Mouse (Mus musculus) hindbrain, embryonic 13.5 days (tissue): ENCODE data around the gene Sdhb. TPM values are rescaled to one million over a fixed set of nuclear protein-coding genes. Genes with fewer than 3 reads are reported as not detected.
A peak's percentile ranks its signal among the peaks of the same experiment; 100 is the strongest.

Experiments
- ATAC-seq: fragments of 200-750 bp; cut with Nextera tagmentation; 2 replicates; pipeline ENCODE4 v1.8.0; 2017; ENCODE audit warnings: moderate TSS enrichment; ENCODE audit not compliant: low FRiP score
- H3K27ac ChIP-seq: fragments of 300-500 bp; sonication (generic); 2 replicates; pipeline ENCODE4 v1.5.1; 2015; ENCODE audit warnings: inconsistent platforms, mild to moderate bottlenecking, moderate library complexity
- H3K27me3 ChIP-seq: fragments of 300-500 bp; sonication (generic); 2 replicates; pipeline ENCODE4 v1.6.1; 2015; ENCODE audit warnings: mild to moderate bottlenecking, inconsistent platforms
- H3K36me3 ChIP-seq: fragments of 300-500 bp; sonication (generic); 2 replicates; pipeline ENCODE4 v1.6.1; 2015; ENCODE audit warnings: mild to moderate bottlenecking, inconsistent platforms
- H3K4me1 ChIP-seq: fragments of 300-500 bp; sonication (generic); replicated peaks from 2 replicates; pipeline ENCODE4 v1.6.1; 2015; ENCODE audit warnings: inconsistent platforms
- H3K4me2 ChIP-seq: fragments of 300-500 bp; sonication (generic); 2 replicates; pipeline ENCODE4 v1.6.1; 2015; ENCODE audit warnings: inconsistent platforms, mild to moderate bottlenecking, moderate library complexity
- H3K4me3 ChIP-seq: fragments of 300-500 bp; sonication (generic); 2 replicates; pipeline ENCODE4 v1.5.1; 2015; ENCODE audit warnings: mild to moderate bottlenecking, inconsistent platforms
- H3K9ac ChIP-seq: fragments of 300-500 bp; sonication (generic); 2 replicates; pipeline ENCODE4 v1.6.1; 2015; ENCODE audit warnings: mild to moderate bottlenecking, inconsistent platforms
- H3K9me3 ChIP-seq: fragments of 300-500 bp; sonication (generic); 2 replicates; pipeline ENCODE4 v1.6.1; 2016; ENCODE audit warnings: inconsistent platforms
- WGBS: fragments of 180-500 bp; shearing (Covaris S2); methylation state at CpG from one replicate; pipeline ENCODE4 v1.1.7; 2015; 5-methylcytosine and 5-hydroxymethylcytosine counted together
- polyA plus RNA-seq: library from polyadenylated mRNA; unstranded; fragments of >200 nt; fragmentation: Nextera tagmentation; extraction: Ambion mirVana; gene quantifications from 2 replicates; pipeline ENCODE4 v1.2.1, GENCODE M21; 2015

The Sdhb gene
- polyA plus RNA-seq, 1 experiment from 2014 or later, result 442 TPM

GRCm38 (mm10) chr4:140986024-140986710 lies 25.2 kb downstream of the Sdhb start:
- Histone ChIP-seq H3K4me3 (peak overlapping the region; percentile 97), H3K4me2 (peak overlapping the region; percentile 90), H3K36me3 (peaks cover 5% of the 10 kb centered on the region), H3K9ac (peak overlapping the region; percentile 99), H3K4me1 (peaks cover 46% of the 10 kb centered on the region), H3K9me3 (no peaks in the 10 kb centered on the region), H3K27me3 (no peaks in the 10 kb centered on the region), H3K27ac (peak overlapping the region; percentile 92)
- 25% methylated on average over 15 of the region's 15 CpGs for WGBS
- ATAC-seq, result peak; percentile 47

GRCm38 (mm10) chr4:140986711-140987395 lies 25.9 kb downstream of the Sdhb start, which contains the start of gene Atp13a2:
Gene Atp13a2, plus strand, starts transcription at chr4:140986873.
- peaks cover 4% of the 10 kb centered on the region for H3K36me3 ChIP-seq
- no peaks in the 10 kb centered on the region for H3K9me3 ChIP-seq
- no peaks in the 10 kb centered on the region for H3K27me3 ChIP-seq
- peaks cover 52% of the 10 kb centered on the region for H3K4me1 ChIP-seq
- peak within 1 kb of the TSS; percentile 97 for H3K4me3 ChIP-seq
- under 1% methylated on average over 58 of the region's 58 CpGs for WGBS
- ATAC-seq, result peak; percentile 88
- H3K27ac ChIP-seq, result peak within 1 kb of the TSS; percentile 92
- H3K9ac ChIP-seq, result peak within 1 kb of the TSS; percentile 99
- peak within 1 kb of the TSS; percentile 90 for H3K4me2 ChIP-seq

GRCm38 (mm10) chr4:140987476-140987875 lies 26.5 kb downstream of the Sdhb start:
- 33% methylated on average over 7 of the region's 7 CpGs for WGBS
- Histone ChIP-seq H3K27ac (peak overlapping the region; percentile 92; the same call in 1 of the 2 replicates), H3K4me2 (peak overlapping the region; percentile 90), H3K9ac (peak overlapping the region; percentile 99), H3K9me3 (no peaks in the 10 kb centered on the region), H3K4me1 (peaks cover 53% of the 10 kb centered on the region), H3K4me3 (peak overlapping the region; percentile 97), H3K27me3 (no peaks in the 10 kb centered on the region), H3K36me3 (peaks cover 10% of the 10 kb centered on the region)
- no peak for ATAC-seq

GRCm38 (mm10) chr4:140988706-140989290 lies 27.8 kb downstream of the Sdhb start:
- WGBS, result 56% methylated on average over 7 of the region's 7 CpGs
- Histone ChIP-seq H3K4me3 (peak overlapping the region; percentile 97), H3K27me3 (no peaks in the 10 kb centered on the region), H3K9me3 (no peaks in the 10 kb centered on the region), H3K4me2 (peak overlapping the region; percentile 90), H3K9ac (peak overlapping the region; percentile 99), H3K36me3 (peaks cover 23% of the 10 kb centered on the region), H3K27ac (peak overlapping the region; percentile 20; the same call in 1 of the 2 replicates), H3K4me1 (peaks cover 46% of the 10 kb centered on the region)
- no peak for ATAC-seq

GRCm38 (mm10) chr4:140989447-140989846 lies 28.4 kb downstream of the Sdhb start:
- 90% methylated on average over 14 of the region's 14 CpGs for WGBS
- Histone ChIP-seq H3K4me3 (no peak overlapping the region), H3K9me3 (no peaks in the 10 kb centered on the region), H3K27ac (no peak overlapping the region), H3K4me1 (peaks cover 46% of the 10 kb centered on the region), H3K27me3 (no peaks in the 10 kb centered on the region), H3K9ac (peak overlapping the region; percentile 99; the same call in 1 of the 2 replicates), H3K36me3 (peaks cover 29% of the 10 kb centered on the region), H3K4me2 (peak overlapping the region; percentile 90)
- no peak for ATAC-seq

GRCm38 (mm10) chr4:140992215-140992614 lies 31.2 kb downstream of the Sdhb start:
- Histone ChIP-seq H3K9me3 (no peaks in the 10 kb centered on the region), H3K27me3 (no peaks in the 10 kb centered on the region), H3K36me3 (peaks cover 57% of the 10 kb centered on the region), H3K27ac (no peak overlapping the region), H3K4me2 (no peak overlapping the region), H3K9ac (no peak overlapping the region), H3K4me3 (no peak overlapping the region), H3K4me1 (peaks cover 43% of the 10 kb centered on the region)
- 84% methylated on average over 20 of the region's 20 CpGs for WGBS
- ATAC-seq, result no peak

GRCm38 (mm10) chr4:140993846-140994245 lies 32.8 kb downstream of the Sdhb start:
- Histone ChIP-seq H3K4me1 (peaks cover 27% of the 10 kb centered on the region), H3K36me3 (peaks cover 72% of the 10 kb centered on the region), H3K9ac (no peak overlapping the region), H3K4me3 (no peak overlapping the region), H3K27me3 (no peaks in the 10 kb centered on the region), H3K9me3 (no peaks in the 10 kb centered on the region), H3K4me2 (no peak overlapping the region), H3K27ac (no peak overlapping the region)
- ATAC-seq, result no peak
- 86% methylated on average over 8 of the region's 8 CpGs for WGBS

- WGBS, result 97% methylated on average over 8 of the region's 8 CpGs
- no peaks in the 10 kb centered on the region for H3K9me3 ChIP-seq
- no peak overlapping the region for H3K27ac ChIP-seq
- peaks cover 8% of the 10 kb centered on the region; the same call in 1 of the 2 replicates for H3K4me1 ChIP-seq
- H3K9ac ChIP-seq, result no peak overlapping the region
- peaks cover 88% of the 10 kb centered on the region for H3K36me3 ChIP-seq
- H3K4me2 ChIP-seq, result no peak overlapping the region
- no peaks in the 10 kb centered on the region for H3K27me3 ChIP-seq
- no peak overlapping the region for H3K4me3 ChIP-seq
- ATAC-seq, result no peak
These were observed 34.8 kb downstream of the Sdhb start for GRCm38 (mm10) chr4:140995811-140996210.

- WGBS, result 95% methylated on average over 9 of the region's 9 CpGs
- H3K27me3 ChIP-seq, result no peaks in the 10 kb centered on the region
- peaks cover 1% of the 10 kb centered on the region; the same call in 1 of the 2 replicates for H3K4me1 ChIP-seq
- peaks cover 98% of the 10 kb centered on the region for H3K36me3 ChIP-seq
- H3K4me2 ChIP-seq, result no peak overlapping the region
- H3K4me3 ChIP-seq, result no peak overlapping the region
- no peak overlapping the region for H3K27ac ChIP-seq
- ATAC-seq, result no peak
- H3K9me3 ChIP-seq, result no peaks in the 10 kb centered on the region
- no peak overlapping the region for H3K9ac ChIP-seq
These were observed 35.8 kb downstream of the Sdhb start for GRCm38 (mm10) chr4:140996812-140997211.

GRCm38 (mm10) chr4:141005983-141006382 lies 45.0 kb downstream of the Sdhb start:
- no peak overlapping the region for H3K4me2 ChIP-seq
- no peaks in the 10 kb centered on the region for H3K9me3 ChIP-seq
- peaks cover 9% of the 10 kb centered on the region for H3K4me1 ChIP-seq
- no peak for ATAC-seq
- no peak overlapping the region for H3K9ac ChIP-seq
- H3K27me3 ChIP-seq, result no peaks in the 10 kb centered on the region
- H3K4me3 ChIP-seq, result no peak overlapping the region
- WGBS, result 80% methylated on average over 13 of the region's 13 CpGs
- peaks cover 74% of the 10 kb centered on the region for H3K36me3 ChIP-seq
- H3K27ac ChIP-seq, result no peak overlapping the region

GRCm38 (mm10) chr4:141008028-141008427 lies 47.0 kb downstream of the Sdhb start:
- H3K4me1 ChIP-seq, result peaks cover 30% of the 10 kb centered on the region
- WGBS, result 88% methylated on average over 8 of the region's 8 CpGs
- no peak for ATAC-seq
- H3K9me3 ChIP-seq, result no peaks in the 10 kb centered on the region
- peaks cover 58% of the 10 kb centered on the region for H3K36me3 ChIP-seq
- H3K27me3 ChIP-seq, result no peaks in the 10 kb centered on the region
- H3K4me2 ChIP-seq, result no peak overlapping the region
- H3K4me3 ChIP-seq, result no peak overlapping the region
- H3K27ac ChIP-seq, result no peak overlapping the region
- no peak overlapping the region for H3K9ac ChIP-seq

- Histone ChIP-seq H3K9me3 (no peaks in the 10 kb centered on the region), H3K4me1 (peaks cover 48% of the 10 kb centered on the region), H3K27ac (peak within 1 kb of the TSS; percentile 87), H3K4me2 (peak within 1 kb of the TSS; percentile 86), H3K27me3 (no peaks in the 10 kb centered on the region), H3K9ac (peak within 1 kb of the TSS; percentile 87), H3K4me3 (peak within 1 kb of the TSS; percentile 73), H3K36me3 (peaks cover 58% of the 10 kb centered on the region)
- WGBS, result 26% methylated on average over 7 of the region's 7 CpGs
- ATAC-seq, result no peak
These were observed 49.1 kb downstream of the Sdhb start, which contains the start of gene Mfap2 for GRCm38 (mm10) chr4:141010118-141010517. Gene Mfap2, plus strand, starts transcription at chr4:141010418.
